Mouse (Mus musculus) limb, embryonic 14.5 days (tissue): ENCODE results near the gene Grip1. TPM values are rescaled to one million over a fixed set of nuclear protein-coding genes. Genes with fewer than 3 reads are reported as not detected.

Experiments used
- ATAC-seq: fragments of 200-750 bp; cut with Nextera tagmentation; 2 replicates; pipeline ENCODE4 v1.8.0; 2017; ENCODE audit warnings: low read depth, moderate number of reproducible peaks, moderate TSS enrichment; ENCODE audit not compliant: low FRiP score
- DNase-seq: peaks from one replicate; pipeline ENCODE4 v3.0.0-alpha.2; 2015; ENCODE audit warnings: low spot score
- H3K27ac ChIP-seq: fragments of 300-500 bp; sonication (generic); replicated peaks from 2 replicates; pipeline ENCODE4 v1.5.1; 2014; ENCODE audit warnings: low read depth, mild to moderate bottlenecking, low read length, moderate library complexity, mixed read lengths
- H3K27me3 ChIP-seq: fragments of 300-500 bp; sonication (generic); 2 replicates; pipeline ENCODE4 v1.6.1; 2014; ENCODE audit warnings: low read length, mixed read lengths; ENCODE audit not compliant: control insufficient read depth, insufficient read depth
- H3K36me3 ChIP-seq: fragments of 300-500 bp; sonication (generic); 2 replicates; pipeline ENCODE4 v1.6.1; 2014; ENCODE audit warnings: mild to moderate bottlenecking, low read length, moderate library complexity, mixed read lengths; ENCODE audit not compliant: control insufficient read depth, insufficient read depth
- H3K4me1 ChIP-seq: fragments of 300-500 bp; sonication (generic); 2 replicates; pipeline ENCODE4 v1.6.1; 2014; ENCODE audit warnings: antibody characterized with exemption, low read length, mixed read lengths; ENCODE audit not compliant: control insufficient read depth, insufficient read depth
- H3K4me2 ChIP-seq: fragments of 300-500 bp; sonication (generic); replicated peaks from 2 replicates; pipeline ENCODE4 v1.6.1; 2014; ENCODE audit warnings: low read depth, mild to moderate bottlenecking, low read length, moderate library complexity; ENCODE audit not compliant: severe bottlenecking
- H3K4me3 ChIP-seq: fragments of 300-500 bp; sonication (generic); replicated peaks from 2 replicates; pipeline ENCODE4 v1.5.1; 2014; ENCODE audit warnings: low read length
- H3K9ac ChIP-seq: fragments of 300-500 bp; sonication (generic); 2 replicates; pipeline ENCODE4 v1.6.1; 2014; ENCODE audit warnings: mild to moderate bottlenecking, low read depth, low read length, moderate library complexity; ENCODE audit not compliant: severe bottlenecking
- H3K9me3 ChIP-seq: fragments of 300-500 bp; sonication (generic); 2 replicates; pipeline ENCODE4 v1.6.1; 2016; ENCODE audit warnings: low read length; ENCODE audit not compliant: control insufficient read depth
- POLR2A ChIP-seq: fragments of 200-500 bp; IDR thresholded peaks from 2 replicates; pipeline ENCODE4 v1.8.0; 2012; ENCODE audit warnings: inconsistent platforms, mild to moderate bottlenecking, moderate library complexity, borderline replicate concordance; ENCODE audit not compliant: insufficient read depth, insufficient read length; ENCODE audit errors: extremely low read depth
- WGBS: fragments of 180-500 bp; shearing (Covaris S2); extraction: QIAGEN DNeasy Blood & Tissue Kit; methylation state at CpG from one replicate; pipeline ENCODE4 v1.1.7; 2014; 5-methylcytosine and 5-hydroxymethylcytosine counted together
- polyA plus RNA-seq, 2 experiments: library from polyadenylated mRNA; depleted of rRNA in 1 of 2; stranded (reverse) in 1 of 2; unstranded in 1 of 2; fragments of >200 nt; fragmentation: Nextera tagmentation in 1 of 2; extraction: Ambion mirVana in 1 of 2; gene quantifications; 2 replicates each; pipeline versions ENCODE4 v1.2.1 to v1.2.3; 2012 to 2014

Grip1 gene
- polyA plus RNA-seq, 2 experiments, result 5.9 to 7.6 TPM

DNA sequence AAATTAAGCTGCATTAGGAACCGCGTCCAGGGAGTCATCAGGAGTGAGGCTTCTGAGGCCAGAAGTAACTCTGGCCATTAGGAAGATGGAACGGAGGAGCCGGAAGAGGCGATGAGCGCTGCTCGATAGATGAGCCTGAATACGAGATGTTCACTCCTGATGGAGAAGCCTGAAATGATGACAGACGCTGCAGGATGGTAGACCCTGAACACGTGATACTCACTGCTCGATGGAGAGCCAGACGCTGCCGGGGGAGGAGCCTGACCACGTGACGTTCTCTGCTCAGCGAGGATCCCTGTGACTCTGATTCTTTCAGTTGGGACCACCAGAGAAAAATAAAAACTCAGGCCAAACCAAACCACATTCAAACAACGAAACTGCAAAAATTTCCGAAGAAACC is 37.2 kb downstream of the Grip1 start:
- TF ChIP-seq POLR2A, result no peak
- no peak overlapping the region for H3K4me2 ChIP-seq
- WGBS, result 91% methylated on average over 18 of the region's 18 CpGs
- DNase-seq (no peak), ATAC-seq (no peak)
- H3K4me3 ChIP-seq, result no peak overlapping the region
- H3K27me3 ChIP-seq, result no peaks in the 10 kb centered on the region
- H3K4me1 ChIP-seq, result no peaks in the 10 kb centered on the region
- H3K9me3 ChIP-seq, result no peaks in the 10 kb centered on the region
- no peak overlapping the region for H3K27ac ChIP-seq
- H3K36me3 ChIP-seq, result no peaks in the 10 kb centered on the region
- H3K9ac ChIP-seq, result no peak overlapping the region

DNA sequence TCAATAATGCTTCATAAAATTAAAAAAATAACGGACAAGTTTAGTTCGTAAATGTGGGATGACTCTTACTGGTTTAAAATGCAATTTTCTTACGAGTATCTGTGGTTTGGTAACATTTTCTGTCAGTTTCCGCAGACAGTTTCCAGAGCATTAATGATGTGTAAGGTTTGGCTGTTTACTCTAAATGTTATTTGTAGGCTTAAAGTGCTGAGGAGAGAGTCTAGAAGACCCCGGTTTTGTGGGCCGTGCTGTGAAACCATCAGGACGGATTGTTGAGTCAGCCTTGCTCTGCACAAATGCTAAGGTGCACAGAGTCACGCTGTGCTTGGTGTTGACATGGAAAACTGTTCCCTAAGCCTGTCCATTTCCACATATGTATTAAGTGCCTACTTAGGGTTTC is 41.7 kb downstream of the Grip1 start:
- Histone ChIP-seq H3K9ac (no peak overlapping the region), H3K9me3 (0 out of 2 replicates have a peak, but pooled peaks cover 5% of the 10 kb centered on the region), H3K4me2 (no peak overlapping the region), H3K36me3 (no peaks in the 10 kb centered on the region), H3K27me3 (no peaks in the 10 kb centered on the region), H3K4me3 (no peak overlapping the region), H3K4me1 (no peaks in the 10 kb centered on the region), H3K27ac (no peak overlapping the region)
- no peak for TF ChIP-seq POLR2A
- no peak for ATAC-seq
- DNase-seq, result no peak
- WGBS, result 78% methylated on average over 8 of the region's 8 CpGs

DNA sequence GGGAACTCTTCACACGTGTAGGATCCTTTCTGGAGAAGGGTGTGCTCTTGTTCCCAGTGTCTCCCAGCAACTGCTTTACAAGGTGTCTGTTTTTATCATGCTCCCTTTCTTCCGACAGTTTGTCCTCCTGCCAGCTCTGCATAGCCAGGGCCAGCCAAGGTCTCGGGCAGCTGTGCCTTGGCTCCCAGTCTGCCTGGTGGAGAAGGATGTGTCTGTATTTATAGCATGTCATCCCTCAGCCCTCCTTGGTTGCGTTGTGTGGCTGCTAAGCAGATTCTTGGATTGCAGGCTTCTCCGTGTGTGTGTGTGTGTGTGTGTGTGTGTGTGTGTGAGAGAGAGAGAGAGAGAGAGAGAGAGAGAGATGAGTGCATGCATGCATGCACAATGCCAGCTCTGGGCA is 42.6 kb downstream of the Grip1 start:
- H3K36me3 ChIP-seq, result no peaks in the 10 kb centered on the region
- H3K9ac ChIP-seq, result no peak overlapping the region
- H3K4me2 ChIP-seq, result no peak overlapping the region
- ATAC-seq, result no peak
- H3K4me1 ChIP-seq, result no peaks in the 10 kb centered on the region
- no peak overlapping the region for H3K27ac ChIP-seq
- no peak overlapping the region for H3K4me3 ChIP-seq
- TF ChIP-seq POLR2A, result no peak
- H3K9me3 ChIP-seq, result 0 out of 2 replicates have a peak, but pooled peaks cover 5% of the 10 kb centered on the region
- no peak for DNase-seq
- WGBS, result 59% methylated on average over 5 of the region's 5 CpGs
- no peaks in the 10 kb centered on the region for H3K27me3 ChIP-seq

DNA sequence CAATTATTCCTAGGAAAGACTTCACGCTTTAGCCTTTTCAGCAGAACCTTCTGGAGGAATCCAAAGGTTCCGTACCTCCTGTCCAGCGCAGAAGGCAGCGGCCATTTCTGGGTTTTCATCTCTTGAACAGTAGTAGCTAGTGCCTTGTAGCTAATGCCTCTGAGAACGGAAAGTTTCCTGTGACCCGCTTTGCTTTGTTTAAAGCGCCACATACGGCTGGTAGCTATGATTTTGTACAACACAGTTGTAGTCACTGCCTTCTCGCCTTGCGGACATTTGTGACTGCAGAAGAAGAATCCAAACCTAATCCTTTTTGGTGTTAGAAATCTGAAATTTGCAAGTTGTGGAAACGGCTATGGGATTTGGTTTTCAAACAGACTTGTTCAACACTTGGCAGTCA is 68.1 kb downstream of the Grip1 start:
- WGBS, result 90% methylated on average over 11 of the region's 11 CpGs
- TF ChIP-seq POLR2A, result no peak
- H3K4me2 ChIP-seq, result no peak overlapping the region
- no peaks in the 10 kb centered on the region for H3K36me3 ChIP-seq
- DNase-seq (no peak), ATAC-seq (no peak)
- H3K4me1 ChIP-seq, result no peaks in the 10 kb centered on the region
- H3K27me3 ChIP-seq, result no peaks in the 10 kb centered on the region
- H3K4me3 ChIP-seq, result no peak overlapping the region
- H3K9me3 ChIP-seq, result no peaks in the 10 kb centered on the region
- no peak overlapping the region for H3K27ac ChIP-seq
- H3K9ac ChIP-seq, result no peak overlapping the region

DNA sequence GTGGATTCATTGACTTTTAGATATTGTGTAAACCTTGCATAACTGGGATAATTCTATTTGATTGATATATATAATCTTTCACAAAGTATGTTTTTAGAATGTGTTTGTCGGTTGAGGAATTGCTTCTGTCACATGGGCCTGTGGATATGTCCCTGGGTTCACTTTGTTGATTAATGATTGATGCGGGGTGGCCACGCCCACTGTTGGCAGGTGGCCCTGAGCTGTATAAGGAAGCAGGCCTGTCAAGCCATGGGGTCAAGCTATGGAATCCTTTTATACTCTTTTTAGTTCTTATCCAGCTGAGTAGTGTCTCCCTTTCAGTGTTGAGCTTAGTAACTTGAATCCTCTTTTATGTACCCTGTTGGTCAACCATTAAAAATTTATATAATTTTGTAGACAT is 72.1 kb downstream of the Grip1 start:
- H3K9me3 ChIP-seq, result no peaks in the 10 kb centered on the region
- no peaks in the 10 kb centered on the region for H3K27me3 ChIP-seq
- H3K9ac ChIP-seq, result no peak overlapping the region
- no peak for DNase-seq
- H3K36me3 ChIP-seq, result no peaks in the 10 kb centered on the region
- TF ChIP-seq POLR2A, result no peak
- no peak overlapping the region for H3K4me2 ChIP-seq
- 82% methylated on average over 3 of the region's 3 CpGs for WGBS
- no peak overlapping the region for H3K4me3 ChIP-seq
- H3K4me1 ChIP-seq, result no peaks in the 10 kb centered on the region
- ATAC-seq, result no peak
- no peak overlapping the region for H3K27ac ChIP-seq

DNA sequence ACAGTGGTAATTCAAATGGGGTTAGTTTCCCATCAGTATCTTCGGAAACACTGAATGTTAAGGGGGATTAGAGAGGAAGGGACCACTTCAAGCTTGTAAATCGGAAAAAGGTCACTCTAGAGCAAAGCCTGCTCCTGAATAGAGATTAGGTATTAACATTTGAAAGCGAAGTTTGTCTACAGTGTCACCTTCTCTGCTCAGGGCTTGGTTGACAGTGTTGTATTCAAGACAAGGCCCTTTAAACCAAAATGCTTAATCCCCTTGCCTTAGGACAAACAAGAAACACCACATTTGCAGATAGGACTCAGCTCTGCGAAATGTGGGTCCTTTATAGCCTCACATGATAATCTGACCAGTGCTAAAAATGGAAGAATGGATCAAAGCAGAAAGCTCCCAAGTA is 81.2 kb downstream of the Grip1 start:
- Histone ChIP-seq H3K4me1 (no peaks in the 10 kb centered on the region), H3K36me3 (no peaks in the 10 kb centered on the region), H3K4me3 (no peak overlapping the region), H3K9ac (no peak overlapping the region), H3K4me2 (no peak overlapping the region), H3K27me3 (no peaks in the 10 kb centered on the region), H3K27ac (no peak overlapping the region), H3K9me3 (no peaks in the 10 kb centered on the region)
- TF ChIP-seq POLR2A, result no peak
- DNase-seq (no peak), ATAC-seq (no peak)
- 62% methylated on average over 4 of the region's 4 CpGs for WGBS
